Mouse (Mus musculus) thymus, adult 2 months (tissue): ENCODE measurements around the gene Apex2. TPM values are rescaled to one million over a fixed set of nuclear protein-coding genes. Genes with fewer than 3 reads are reported as not detected.

Experiments used
- DNase-seq: peaks from one replicate; pipeline ENCODE4 v3.0.0; 2021
- H3K27ac ChIP-seq: fragments of 200-500 bp; 2 replicates; pipeline ENCODE4 v1.5.1; 2012; ENCODE audit warnings: low read length, control low read depth; ENCODE audit not compliant: control insufficient read depth, insufficient read depth
- H3K27me3 ChIP-seq: fragments of 200-500 bp; 2 replicates; pipeline ENCODE4 v1.6.1; 2012; ENCODE audit warnings: mild to moderate bottlenecking, low read length, moderate library complexity, mixed read lengths; ENCODE audit not compliant: control insufficient read depth, insufficient read depth
- H3K36me3 ChIP-seq: fragments of 200-500 bp; 2 replicates; pipeline ENCODE4 v1.6.1; 2012; ENCODE audit warnings: mild to moderate bottlenecking, low read length, moderate library complexity; ENCODE audit not compliant: control insufficient read depth, insufficient read depth
- H3K4me1 ChIP-seq: fragments of 200-500 bp; replicated peaks from 2 replicates; pipeline ENCODE4 v1.6.1; 2012; ENCODE audit warnings: low read length; ENCODE audit not compliant: control insufficient read depth, insufficient read depth
- H3K4me3 ChIP-seq: fragments of 200-500 bp; 2 replicates; pipeline ENCODE4 v1.5.1; 2012; ENCODE audit warnings: mild to moderate bottlenecking, low read length, control low read depth, moderate library complexity; ENCODE audit not compliant: control insufficient read depth, insufficient read depth
- CTCF ChIP-seq: fragments of 200-500 bp; IDR thresholded peaks from 2 replicates; pipeline ENCODE4 v1.5.1; 2012; ENCODE audit warnings: mild to moderate bottlenecking, control low read depth, low read length, moderate library complexity, borderline replicate concordance; ENCODE audit not compliant: control insufficient read depth, poor library complexity, insufficient read depth; ENCODE audit errors: extremely low read depth
- POLR2A ChIP-seq: fragments of 200-500 bp; IDR thresholded peaks from 2 replicates; pipeline ENCODE4 v1.6.1; 2012; ENCODE audit warnings: mild to moderate bottlenecking, low read length, control low read depth, moderate library complexity; ENCODE audit not compliant: control insufficient read depth, poor library complexity, insufficient read depth; ENCODE audit errors: extremely low read depth
- WGBS: fragments of 180-500 bp; shearing (Covaris S2); methylation state at CpG from one replicate; pipeline ENCODE4 v1.1.7; 2018; 5-methylcytosine and 5-hydroxymethylcytosine counted together
- polyA plus RNA-seq: library from polyadenylated mRNA; depleted of rRNA; stranded (reverse); fragments of >200 nt; gene quantifications from 2 replicates; pipeline ENCODE4 v1.2.3, GENCODE M21; 2012; rRNA removed

Apex2 gene
- polyA plus RNA-seq, 1 experiment, result 25.8 TPM

- 96% methylated on average over 1 of the region's 1 CpGs for WGBS
- Histone ChIP-seq H3K27me3 (no peaks in the 10 kb centered on the region), H3K36me3 (no peaks in the 10 kb centered on the region), H3K4me3 (no peak overlapping the region), H3K27ac (no peak overlapping the region), H3K4me1 (no peaks in the 10 kb centered on the region)
- no peak for DNase-seq
- TF ChIP-seq CTCF (no peak), POLR2A (no peak)
Observed at GRCm38 (mm10) chrX:150471416-150471815, 118.3 kb downstream of the Apex2 start.

Other genes with a start within 250 kb of the Apex2 start
- 3.0 and 4.2 TPM in 2 replicates for gene Tmem29, start 130.7 kb downstream of the Apex2 start, polyA plus RNA-seq
- gene Alas2, start 42.5 kb downstream of the Apex2 start, polyA plus RNA-seq, result 9.2 and 11.5 TPM in 2 replicates
- 5.8 and 6.2 TPM in 2 replicates for gene Pfkfb1, start 1.6 kb downstream of the Apex2 start, polyA plus RNA-seq
- gene Tro, start 67.7 kb upstream of the Apex2 start, polyA plus RNA-seq, result 0.65 and 0.78 TPM in 2 replicates
- gene Maged2, start 224.5 kb upstream of the Apex2 start, polyA plus RNA-seq, result 9.3 and 11.1 TPM in 2 replicates